Mouse (Mus musculus): ENCODE measurements around the gene Pigk. TPM values are rescaled to one million over a fixed set of nuclear protein-coding genes. Genes with fewer than 3 reads are reported as not detected.

Pigk gene
- polyA plus RNA-seq, 1 experiment from 2014 or later = 41.5 TPM

GRCm38 (mm10) chr3:152757464-152758393 is 43.8 kb downstream of the Pigk start:
- Histone ChIP-seq H3K9me3 (no peaks in the 10 kb centered on the region), H3K36me3 (0 out of 2 replicates have a peak, but pooled peaks cover under 1% of the 10 kb centered on the region), H3K4me3 (no peak overlapping the region), H3K9ac (replicated peaks) (peak overlapping the region; percentile 20; the same call in 1 of the 2 replicates), H3K27ac (replicated peaks) (peak overlapping the region; percentile 17; the same call in 1 of the 2 replicates), H3K4me1 (peaks cover 20% of the 10 kb centered on the region), H3K27me3 (no peaks in the 10 kb centered on the region), H3K4me2 (replicated peaks) (no peak overlapping the region)
- WGBS = 60% methylated on average over 12 of the region's 12 CpGs
- ATAC-seq (ENCODE audit: low FRiP score, low read depth) = peak; percentile 35; the same call in 1 of the 2 replicates

GRCm38 (mm10) chr3:152758500-152759032 is 44.7 kb downstream of the Pigk start:
- Histone ChIP-seq H3K9ac (replicated peaks) (no peak overlapping the region), H3K9me3 (no peaks in the 10 kb centered on the region), H3K4me3 (no peak overlapping the region), H3K27ac (replicated peaks) (no peak overlapping the region), H3K36me3 (no peaks in the 10 kb centered on the region), H3K4me1 (peaks cover 26% of the 10 kb centered on the region), H3K27me3 (no peaks in the 10 kb centered on the region), H3K4me2 (replicated peaks) (no peak overlapping the region)
- WGBS = 51% methylated on average over 15 of the region's 15 CpGs
- ATAC-seq (ENCODE audit: low FRiP score, low read depth) = peak; percentile 57

GRCm38 (mm10) chr3:152761116-152761515 is 47.2 kb downstream of the Pigk start:
- 26% methylated on average over 7 of the region's 7 CpGs for WGBS
- ATAC-seq (ENCODE audit: low FRiP score, low read depth) = no peak
- peaks cover 37% of the 10 kb centered on the region for H3K4me1 ChIP-seq

GRCm38 (mm10) chr3:152761661-152762060 is 47.8 kb downstream of the Pigk start:
- 87% methylated on average over 8 of the region's 8 CpGs for WGBS
- no peak for ATAC-seq (ENCODE audit: low FRiP score, low read depth)
- Histone ChIP-seq H3K27me3 (no peaks in the 10 kb centered on the region), H3K4me3 (no peak overlapping the region), H3K4me1 (peaks cover 37% of the 10 kb centered on the region), H3K4me2 (replicated peaks) (no peak overlapping the region), H3K36me3 (peaks cover under 1% of the 10 kb centered on the region; the same call in 1 of the 2 replicates), H3K9me3 (no peaks in the 10 kb centered on the region), H3K9ac (replicated peaks) (no peak overlapping the region), H3K27ac (replicated peaks) (no peak overlapping the region)

More at GRCm38 (mm10) chr3:152761116-152761515, 47.2 kb downstream of the Pigk start:
- no peaks in the 10 kb centered on the region for H3K27me3 ChIP-seq
- no peak overlapping the region for H3K4me3 ChIP-seq
- no peaks in the 10 kb centered on the region for H3K36me3 ChIP-seq
- no peaks in the 10 kb centered on the region for H3K9me3 ChIP-seq
- H3K4me2 ChIP-seq (replicated peaks) = no peak overlapping the region
- H3K27ac ChIP-seq (replicated peaks) = no peak overlapping the region
- H3K9ac ChIP-seq (replicated peaks) = no peak overlapping the region

GRCm38 (mm10) chr3:152762302-152762701 is 48.4 kb downstream of the Pigk start:
- H3K9me3 ChIP-seq = no peaks in the 10 kb centered on the region
- no peak for ATAC-seq (ENCODE audit: low FRiP score, low read depth)
- no peaks in the 10 kb centered on the region for H3K27me3 ChIP-seq
- H3K4me3 ChIP-seq = no peak overlapping the region
- no peak overlapping the region for H3K4me2 ChIP-seq (replicated peaks)
- peaks cover 31% of the 10 kb centered on the region for H3K4me1 ChIP-seq
- WGBS = 94% methylated on average over 8 of the region's 8 CpGs
- H3K27ac ChIP-seq (replicated peaks) = no peak overlapping the region
- peaks cover 3% of the 10 kb centered on the region; the same call in 1 of the 2 replicates for H3K36me3 ChIP-seq
- no peak overlapping the region for H3K9ac ChIP-seq (replicated peaks)

- Histone ChIP-seq H3K27ac (replicated peaks) (no peak overlapping the region), H3K4me3 (peak overlapping the region; percentile 19)
- ATAC-seq (ENCODE audit: low FRiP score, low read depth) = 0 out of 2 replicates have a peak, but pooled peaks have one; percentile 5
These were observed 49.4 kb downstream of the Pigk start for GRCm38 (mm10) chr3:152763139-152763882.

GRCm38 (mm10) chr3:152764516-152765312 is 50.8 kb downstream of the Pigk start:
- no peaks in the 10 kb centered on the region for H3K9me3 ChIP-seq
- H3K4me2 ChIP-seq (replicated peaks) = no peak overlapping the region
- H3K27ac ChIP-seq (replicated peaks) = no peak overlapping the region
- H3K4me3 ChIP-seq = no peak overlapping the region
- no peak for ATAC-seq (ENCODE audit: low FRiP score, low read depth)
- H3K27me3 ChIP-seq = no peaks in the 10 kb centered on the region
- WGBS = 57% methylated on average over 8 of the region's 8 CpGs
- H3K9ac ChIP-seq (replicated peaks) = no peak overlapping the region
- H3K36me3 ChIP-seq = peaks cover 11% of the 10 kb centered on the region; the same call in 1 of the 2 replicates
- H3K4me1 ChIP-seq = peaks cover 16% of the 10 kb centered on the region

More at GRCm38 (mm10) chr3:152763139-152763882, 49.4 kb downstream of the Pigk start:
- Histone ChIP-seq H3K4me1 (peaks cover 24% of the 10 kb centered on the region), H3K27me3 (no peaks in the 10 kb centered on the region), H3K9me3 (no peaks in the 10 kb centered on the region), H3K36me3 (peaks cover 3% of the 10 kb centered on the region; the same call in 1 of the 2 replicates), H3K4me2 (replicated peaks) (peak overlapping the region; percentile 32), H3K9ac (replicated peaks) (peak overlapping the region; percentile 46; the same call in 1 of the 2 replicates)
- WGBS = 41% methylated on average over 26 of the region's 26 CpGs

GRCm38 (mm10) chr3:152767485-152767884 is 53.6 kb downstream of the Pigk start:
- H3K4me3 ChIP-seq = no peak overlapping the region
- H3K9me3 ChIP-seq = no peaks in the 10 kb centered on the region
- 74% methylated on average over 11 of the region's 11 CpGs for WGBS
- no peak overlapping the region for H3K9ac ChIP-seq (replicated peaks)
- peaks cover 11% of the 10 kb centered on the region; the same call in 1 of the 2 replicates for H3K36me3 ChIP-seq
- H3K27ac ChIP-seq (replicated peaks) = no peak overlapping the region
- H3K4me1 ChIP-seq = peaks cover 16% of the 10 kb centered on the region
- no peak overlapping the region for H3K4me2 ChIP-seq (replicated peaks)
- no peak for ATAC-seq (ENCODE audit: low FRiP score, low read depth)
- no peaks in the 10 kb centered on the region for H3K27me3 ChIP-seq

- Histone ChIP-seq H3K9me3 (no peaks in the 10 kb centered on the region), H3K36me3 (peaks cover 11% of the 10 kb centered on the region; the same call in 1 of the 2 replicates), H3K4me1 (peaks cover 1% of the 10 kb centered on the region; the same call in 1 of the 2 replicates), H3K4me3 (no peak overlapping the region), H3K27ac (replicated peaks) (no peak overlapping the region), H3K4me2 (replicated peaks) (no peak overlapping the region), H3K27me3 (no peaks in the 10 kb centered on the region), H3K9ac (replicated peaks) (no peak overlapping the region)
- ATAC-seq (ENCODE audit: low FRiP score, low read depth) = no peak
- 73% methylated on average over 6 of the region's 6 CpGs for WGBS
These were observed 56.2 kb downstream of the Pigk start for GRCm38 (mm10) chr3:152770056-152770455.

- no peak for ATAC-seq (ENCODE audit: low FRiP score, low read depth)
- Histone ChIP-seq H3K9ac (replicated peaks) (no peak overlapping the region), H3K27ac (replicated peaks) (no peak overlapping the region), H3K4me3 (no peak overlapping the region), H3K9me3 (no peaks in the 10 kb centered on the region), H3K4me2 (replicated peaks) (no peak overlapping the region), H3K27me3 (no peaks in the 10 kb centered on the region), H3K4me1 (no peaks in the 10 kb centered on the region), H3K36me3 (no peaks in the 10 kb centered on the region)
- WGBS = 86% methylated on average over 6 of the region's 6 CpGs
These were observed 62.5 kb downstream of the Pigk start for GRCm38 (mm10) chr3:152776363-152776762.
